Mouse (Mus musculus) brain, embryonic 14.5 days (tissue): ENCODE data around the gene Spata21. TPM values are rescaled to one million over a fixed set of nuclear protein-coding genes. Genes with fewer than 3 reads are reported as not detected.
"Not testable (repeated sequence)": the region's sequence is repeated elsewhere in the genome, so short reads cannot be mapped to it uniquely, and the experiment has no call there.

Experiments used
- DNase-seq: peaks from one replicate; pipeline ENCODE4 v3.0.0-alpha.2; 2011; ENCODE audit warnings: low read depth
- CTCF ChIP-seq: fragments of 200-500 bp; IDR thresholded peaks from 2 replicates; pipeline ENCODE4 v1.5.1; 2012; ENCODE audit warnings: inconsistent platforms, mild to moderate bottlenecking, moderate library complexity, borderline replicate concordance; ENCODE audit not compliant: insufficient read depth, insufficient read length; ENCODE audit errors: extremely low read depth
- POLR2A ChIP-seq: fragments of 200-500 bp; IDR thresholded peaks from 2 replicates; pipeline ENCODE4 v1.6.1; 2012; ENCODE audit warnings: mild to moderate bottlenecking, inconsistent platforms, borderline replicate concordance; ENCODE audit not compliant: poor library complexity, insufficient read depth, insufficient read length, severe bottlenecking; ENCODE audit errors: extremely low read depth
- polyA plus RNA-seq: library from polyadenylated mRNA; depleted of rRNA; stranded (reverse); fragments of >200 nt; gene quantifications from 2 replicates; pipeline ENCODE4 v1.2.3, GENCODE M21; 2012

Gene Spata21
- polyA plus RNA-seq, 1 experiment: not detected

- no peak for TF ChIP-seq POLR2A
- TF ChIP-seq CTCF: no peak
- no peak for DNase-seq
Observed at GRCm38 (mm10) chr4:141133227-141133626, 45.1 kb downstream of the Spata21 start.

- no peak for TF ChIP-seq CTCF
- TF ChIP-seq POLR2A: no peak
- peak; percentile 55 for DNase-seq
Observed at GRCm38 (mm10) chr4:141134031-141134441, 45.9 kb downstream of the Spata21 start.

- DNase-seq: no peak
- TF ChIP-seq CTCF (no peak), POLR2A (no peak)
Observed at GRCm38 (mm10) chr4:141134751-141135530, 46.8 kb downstream of the Spata21 start.

- TF ChIP-seq POLR2A (no peak), CTCF (no peak)
Observed at GRCm38 (mm10) chr4:141136126-141136525, 48.0 kb downstream of the Spata21 start.

GRCm38 (mm10) chr4:141137740-141138139, 49.6 kb downstream of the Spata21 start:
- peak; percentile 8; the same call in 1 of the 2 replicates for TF ChIP-seq CTCF

More at GRCm38 (mm10) chr4:141136126-141136525, 48.0 kb downstream of the Spata21 start:
- no peak for DNase-seq

GRCm38 (mm10) chr4:141138425-141139115, 50.4 kb downstream of the Spata21 start:
- TF ChIP-seq POLR2A (no peak), CTCF (no peak)
- no peak for DNase-seq

More at GRCm38 (mm10) chr4:141137740-141138139, 49.6 kb downstream of the Spata21 start:
- DNase-seq: not testable (repeated sequence)

GRCm38 (mm10) chr4:141139116-141139970, 51.2 kb downstream of the Spata21 start, which contains the start of gene Szrd1:
TSS of gene Szrd1 (minus strand) at chr4:141139775.
- peak; percentile 100 for DNase-seq
- TF ChIP-seq POLR2A: peak; percentile 62; the same call in 1 of the 2 replicates
- TF ChIP-seq CTCF: no peak

- not testable (repeated sequence) for DNase-seq
Observed at GRCm38 (mm10) chr4:141140354-141140753, 52.2 kb downstream of the Spata21 start.

GRCm38 (mm10) chr4:141140967-141141366, 52.8 kb downstream of the Spata21 start:
- no peak for DNase-seq

GRCm38 (mm10) chr4:141142285-141142811, 54.2 kb downstream of the Spata21 start:
- peak; percentile 81 for TF ChIP-seq CTCF
- TF ChIP-seq POLR2A: no peak
- DNase-seq: peak; percentile 77

More at GRCm38 (mm10) chr4:141140967-141141366, 52.8 kb downstream of the Spata21 start:
- TF ChIP-seq CTCF (no peak), POLR2A (no peak)

- DNase-seq: not testable (repeated sequence)
Observed at GRCm38 (mm10) chr4:141145124-141145523, 57.0 kb downstream of the Spata21 start.

GRCm38 (mm10) chr4:141146491-141147033, 58.4 kb downstream of the Spata21 start:
- no peak for DNase-seq
- TF ChIP-seq CTCF: no peak
- TF ChIP-seq POLR2A: no peak
